Mouse (Mus musculus): ENCODE measurements around the gene Dot1l.

GRCm38 (mm10) chr10:80773816-80774215 lies 18.8 kb downstream of the Dot1l start:
- TF ChIP-seq POLR2A (IDR thresholded peaks at IDR 0.05; ENCODE audit: insufficient read length, low read depth) (no peak), MAX (IDR thresholded peaks at IDR 0.05; ENCODE audit: low read depth) (no peak), E2F4 (IDR thresholded peaks at IDR 0.05; ENCODE audit: insufficient read depth) (no peak), MYOD1 (IDR thresholded peaks at IDR 0.05; ENCODE audit: control insufficient read depth in 1 of 3, insufficient read length in 2 of 3, low read depth in 2 of 3) (no peak), USF1 (IDR thresholded peaks at IDR 0.05; ENCODE audit: low read depth) (no peak), TCF12 (IDR thresholded peaks at IDR 0.05; ENCODE audit: insufficient read depth, poor library complexity, severe bottlenecking) (no peak), CEBPB (IDR thresholded peaks at IDR 0.05; ENCODE audit: insufficient read depth, poor library complexity, severe bottlenecking) (no peak), REST (IDR thresholded peaks at IDR 0.05; ENCODE audit: insufficient read depth, insufficient read length) (no peak), POLR2AphosphoS2 (IDR thresholded peaks at IDR 0.05; ENCODE audit: insufficient read length, low read depth) (no peak), SRF (IDR thresholded peaks at IDR 0.05; ENCODE audit: control insufficient read depth, insufficient read length, low read depth) (no peak), MYOG (IDR thresholded peaks at IDR 0.05; ENCODE audit: control insufficient read depth in 1 of 3, insufficient read depth in 1 of 3, insufficient read length in 2 of 3, low read depth in 2 of 3) (no peak), TCF3 (IDR thresholded peaks at IDR 0.05; ENCODE audit: insufficient read length, low read depth) (no peak)
